Mouse (Mus musculus): ENCODE data around the gene Ptpre.
"Not testable (repeated sequence)": the region's sequence is repeated elsewhere in the genome, so short reads cannot be mapped to it uniquely, and the experiment has no call there.

The Ptpre gene

GRCm38 (mm10) chr7:135537341-135537901 is at the start of gene Ptpre:
Gene Ptpre (plus strand): TSS chr7:135537481.
- DNase-seq (ENCODE audit: low read depth, low spot score): peak; percentile 60

- DNase-seq (ENCODE audit: low read depth, low spot score): no peak
Measured at GRCm38 (mm10) chr7:135488214-135488810, 49.0 kb upstream of the Ptpre start.

- no peak for DNase-seq (ENCODE audit: low read depth, low spot score)
Measured at GRCm38 (mm10) chr7:135489724-135490499, 47.4 kb upstream of the Ptpre start.

GRCm38 (mm10) chr7:135490500-135490886 is 46.8 kb upstream of the Ptpre start:
- DNase-seq (ENCODE audit: low read depth, low spot score): no peak

GRCm38 (mm10) chr7:135495303-135495702 is 42.0 kb upstream of the Ptpre start:
- DNase-seq (ENCODE audit: low read depth, low spot score): no peak

- no peak for DNase-seq (ENCODE audit: low read depth, low spot score)
Measured at GRCm38 (mm10) chr7:135498565-135499186, 38.6 kb upstream of the Ptpre start.

- DNase-seq (ENCODE audit: low read depth, low spot score): no peak
Measured at GRCm38 (mm10) chr7:135499403-135499802, 37.9 kb upstream of the Ptpre start.

- not testable (repeated sequence) for DNase-seq (ENCODE audit: low read depth, low spot score)
Measured at GRCm38 (mm10) chr7:135506506-135506905, 30.8 kb upstream of the Ptpre start.

- no peak for DNase-seq (ENCODE audit: low read depth, low spot score)
Measured at GRCm38 (mm10) chr7:135508602-135509001, 28.7 kb upstream of the Ptpre start.

- DNase-seq (ENCODE audit: low read depth, low spot score): no peak
Measured at GRCm38 (mm10) chr7:135509272-135509671, 28.0 kb upstream of the Ptpre start.

GRCm38 (mm10) chr7:135510431-135510830 is 26.9 kb upstream of the Ptpre start:
- DNase-seq (ENCODE audit: low read depth, low spot score): no peak

- DNase-seq (ENCODE audit: low read depth, low spot score): no peak
Measured at GRCm38 (mm10) chr7:135511723-135512122, 25.6 kb upstream of the Ptpre start.

GRCm38 (mm10) chr7:135517191-135517590 is 20.1 kb upstream of the Ptpre start:
- no peak for DNase-seq (ENCODE audit: low read depth, low spot score)

GRCm38 (mm10) chr7:135520241-135520640 is 17.0 kb upstream of the Ptpre start:
- no peak for DNase-seq (ENCODE audit: low read depth, low spot score)

GRCm38 (mm10) chr7:135521755-135522512 is 15.3 kb upstream of the Ptpre start:
- DNase-seq (ENCODE audit: low read depth, low spot score): no peak

GRCm38 (mm10) chr7:135523981-135524380 is 13.3 kb upstream of the Ptpre start:
- DNase-seq (ENCODE audit: low read depth, low spot score): no peak

- DNase-seq (ENCODE audit: low read depth, low spot score): no peak
Measured at GRCm38 (mm10) chr7:135524424-135524967, 12.8 kb upstream of the Ptpre start.

GRCm38 (mm10) chr7:135526574-135527152 is 10.6 kb upstream of the Ptpre start:
- no peak for DNase-seq (ENCODE audit: low read depth, low spot score)

GRCm38 (mm10) chr7:135527169-135527568 is 10.1 kb upstream of the Ptpre start:
- no peak for DNase-seq (ENCODE audit: low read depth, low spot score)

- DNase-seq (ENCODE audit: low read depth, low spot score): no peak
Measured at GRCm38 (mm10) chr7:135528515-135528914, 8.8 kb upstream of the Ptpre start, which contains the start of gene Clrn3. Gene Clrn3 (minus strand): TSS chr7:135528654.

GRCm38 (mm10) chr7:135529068-135529467 is 8.2 kb upstream of the Ptpre start:
- DNase-seq (ENCODE audit: low read depth, low spot score): no peak

All from skeletal muscle tissue, adult 2 months (tissue).